Mouse (Mus musculus): ENCODE results near the gene Rergl. TPM values are rescaled to one million over a fixed set of nuclear protein-coding genes. Genes with fewer than 3 reads are reported as not detected.
A peak's percentile ranks its signal among the peaks of the same experiment; 100 is the strongest.

The Rergl gene
- polyA plus RNA-seq (2015; fragmentation: Nextera tagmentation; extraction: Ambion mirVana), result 4.5 and 5.4 TPM in 2 replicates

DNA sequence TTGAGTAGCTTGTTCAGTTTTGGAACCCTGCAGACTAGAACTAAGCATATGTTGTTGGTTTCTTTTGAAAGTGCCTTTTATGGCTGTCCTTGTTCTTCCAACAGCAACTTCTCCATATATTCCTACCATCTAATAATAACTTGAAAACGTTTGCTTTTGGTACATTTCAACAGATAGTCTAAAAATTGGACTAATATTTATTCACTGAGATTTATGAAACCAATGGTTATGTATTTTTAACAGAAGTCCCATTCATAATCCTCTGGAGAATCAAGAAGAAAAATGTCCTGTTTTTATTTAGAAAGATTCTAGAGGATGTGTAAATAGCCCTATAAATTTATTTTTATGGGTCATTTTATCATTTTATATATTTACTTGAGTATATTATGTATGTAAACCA lies at the start of gene Rergl:
Rergl (minus strand) TSS at position 101 of the 400 bp plus-strand sequence.
- Histone ChIP-seq H3K9me3 (ENCODE audit: low read length) (no peaks in the 10 kb centered on the region), H3K9ac (replicated peaks; ENCODE audit: low read length) (no peak within 1 kb of the TSS), H3K4me3 (ENCODE audit: low read length) (no peak within 1 kb of the TSS), H3K36me3 (ENCODE audit: insufficient read depth, low read length) (no peaks in the 10 kb centered on the region), H3K27ac (ENCODE audit: low read length) (no peak within 1 kb of the TSS), H3K4me1 (ENCODE audit: insufficient read depth, low read length) (no peaks in the 10 kb centered on the region), H3K27me3 (ENCODE audit: insufficient read depth, low read length) (no peaks in the 10 kb centered on the region), H3K4me2 (replicated peaks; ENCODE audit: low read depth, low read length) (no peak within 1 kb of the TSS)
- ATAC-seq (ENCODE audit: low FRiP score, low TSS enrichment), result no peak
- 23% methylated on average over 1 of the region's 1 CpGs for WGBS

GRCm38 (mm10) chr6:139538469-139538868 lies 36.7 kb upstream of the Rergl start:
- Histone ChIP-seq H3K36me3 (ENCODE audit: insufficient read depth, low read length) (no peaks in the 10 kb centered on the region), H3K9ac (replicated peaks; ENCODE audit: low read length) (no peak overlapping the region), H3K4me1 (ENCODE audit: insufficient read depth, low read length) (no peaks in the 10 kb centered on the region), H3K9me3 (ENCODE audit: low read length) (no peaks in the 10 kb centered on the region; the same call in 1 of the 2 replicates), H3K4me3 (ENCODE audit: low read length) (no peak overlapping the region), H3K27ac (ENCODE audit: low read length) (no peak overlapping the region), H3K27me3 (ENCODE audit: insufficient read depth, low read length) (no peaks in the 10 kb centered on the region), H3K4me2 (replicated peaks; ENCODE audit: low read depth, low read length) (no peak overlapping the region)
- no peak for ATAC-seq (ENCODE audit: low FRiP score, low TSS enrichment)
- WGBS, result 53% methylated on average over 2 of the region's 2 CpGs

DNA sequence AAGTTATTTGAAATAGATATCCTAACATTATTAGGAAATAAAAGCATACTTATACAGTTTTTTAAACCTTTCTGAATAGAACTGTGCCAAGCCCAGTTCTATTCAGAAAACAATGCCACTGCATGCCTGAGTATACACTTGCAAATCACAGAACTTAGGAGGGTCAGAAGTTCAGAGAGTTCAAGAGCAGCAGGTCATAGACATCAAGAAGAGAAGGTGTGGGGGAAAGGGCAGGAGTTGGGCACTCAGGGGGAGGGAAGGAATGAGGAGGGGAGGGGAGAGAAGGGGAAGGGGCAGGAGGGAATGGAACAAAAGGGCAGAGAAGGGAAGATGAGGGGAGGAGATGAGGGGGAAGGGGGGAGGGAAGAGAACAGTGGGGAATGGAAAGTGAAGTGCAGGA lies 23.6 kb upstream of the Rergl start:
- no peak for ATAC-seq (ENCODE audit: low FRiP score, low TSS enrichment)
- H3K4me1 ChIP-seq (ENCODE audit: insufficient read depth, low read length), result no peaks in the 10 kb centered on the region

DNA sequence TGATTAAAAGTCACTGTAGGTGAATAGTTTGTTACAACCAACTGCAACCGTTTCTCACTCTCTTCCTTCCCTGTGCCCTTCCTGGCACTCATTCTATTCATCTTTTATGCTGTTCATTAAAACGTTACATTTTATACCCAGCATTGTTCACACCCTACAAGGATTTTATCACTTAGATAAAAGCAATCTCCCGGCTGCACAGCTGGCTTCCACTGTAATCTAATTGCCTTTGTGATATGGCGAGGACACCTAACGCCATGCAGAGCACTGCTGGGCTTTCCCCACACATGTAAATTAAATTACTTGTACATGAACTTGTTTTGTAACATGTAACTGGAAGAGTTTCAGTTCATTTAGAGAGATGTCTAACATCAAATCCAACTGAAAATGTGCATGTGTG lies 22.5 kb upstream of the Rergl start:
- no peaks in the 10 kb centered on the region for H3K4me1 ChIP-seq (ENCODE audit: insufficient read depth, low read length)
- H3K27ac ChIP-seq (ENCODE audit: low read length), result no peak overlapping the region
- WGBS, result 50% methylated on average over 5 of the region's 5 CpGs
- ATAC-seq (ENCODE audit: low FRiP score, low TSS enrichment), result no peak
- H3K27me3 ChIP-seq (ENCODE audit: insufficient read depth, low read length), result no peaks in the 10 kb centered on the region
- no peak overlapping the region for H3K9ac ChIP-seq (replicated peaks; ENCODE audit: low read length)
- no peak overlapping the region for H3K4me2 ChIP-seq (replicated peaks; ENCODE audit: low read depth, low read length)
- H3K36me3 ChIP-seq (ENCODE audit: insufficient read depth, low read length), result no peaks in the 10 kb centered on the region
- H3K4me3 ChIP-seq (ENCODE audit: low read length), result no peak overlapping the region
- 0 out of 2 replicates have a peak, but pooled peaks cover 5% of the 10 kb centered on the region for H3K9me3 ChIP-seq (ENCODE audit: low read length)

More for the DNA sequence above, 23.6 kb upstream of the Rergl start:
- Histone ChIP-seq H3K4me3 (ENCODE audit: low read length) (no peak overlapping the region), H3K9me3 (ENCODE audit: low read length) (0 out of 2 replicates have a peak, but pooled peaks cover 5% of the 10 kb centered on the region), H3K4me2 (replicated peaks; ENCODE audit: low read depth, low read length) (no peak overlapping the region), H3K27ac (ENCODE audit: low read length) (no peak overlapping the region), H3K36me3 (ENCODE audit: insufficient read depth, low read length) (no peaks in the 10 kb centered on the region), H3K27me3 (ENCODE audit: insufficient read depth, low read length) (no peaks in the 10 kb centered on the region), H3K9ac (replicated peaks; ENCODE audit: low read length) (no peak overlapping the region)

- Histone ChIP-seq H3K4me1 (ENCODE audit: insufficient read depth, low read length) (no peaks in the 10 kb centered on the region), H3K4me3 (ENCODE audit: low read length) (no peak overlapping the region), H3K4me2 (replicated peaks; ENCODE audit: low read depth, low read length) (no peak overlapping the region), H3K9me3 (ENCODE audit: low read length) (0 out of 2 replicates have a peak, but pooled peaks cover 5% of the 10 kb centered on the region), H3K9ac (replicated peaks; ENCODE audit: low read length) (no peak overlapping the region), H3K27me3 (ENCODE audit: insufficient read depth, low read length) (no peaks in the 10 kb centered on the region), H3K36me3 (ENCODE audit: insufficient read depth, low read length) (no peaks in the 10 kb centered on the region), H3K27ac (ENCODE audit: low read length) (no peak overlapping the region)
- WGBS, result 80% methylated on average over 3 of the region's 3 CpGs
- ATAC-seq (ENCODE audit: low FRiP score, low TSS enrichment), result no peak
Observed at GRCm38 (mm10) chr6:139514938-139515510, 13.2 kb upstream of the Rergl start.

- Histone ChIP-seq H3K4me3 (ENCODE audit: low read length) (no peak overlapping the region), H3K9ac (replicated peaks; ENCODE audit: low read length) (no peak overlapping the region), H3K27ac (ENCODE audit: low read length) (no peak overlapping the region), H3K4me2 (replicated peaks; ENCODE audit: low read depth, low read length) (no peak overlapping the region), H3K27me3 (ENCODE audit: insufficient read depth, low read length) (no peaks in the 10 kb centered on the region), H3K9me3 (ENCODE audit: low read length) (no peaks in the 10 kb centered on the region), H3K36me3 (ENCODE audit: insufficient read depth, low read length) (no peaks in the 10 kb centered on the region), H3K4me1 (ENCODE audit: insufficient read depth, low read length) (no peaks in the 10 kb centered on the region)
- no peak for ATAC-seq (ENCODE audit: low FRiP score, low TSS enrichment)
Observed at GRCm38 (mm10) chr6:139479730-139480129, 22.0 kb downstream of the Rergl start.

GRCm38 (mm10) chr6:139464980-139465379 lies 36.8 kb downstream of the Rergl start:
- 44% methylated on average over 6 of the region's 6 CpGs for WGBS
- no peak overlapping the region for H3K27ac ChIP-seq (ENCODE audit: low read length)
- no peaks in the 10 kb centered on the region for H3K36me3 ChIP-seq (ENCODE audit: insufficient read depth, low read length)
- no peaks in the 10 kb centered on the region for H3K27me3 ChIP-seq (ENCODE audit: insufficient read depth, low read length)
- no peak overlapping the region for H3K9ac ChIP-seq (replicated peaks; ENCODE audit: low read length)
- no peaks in the 10 kb centered on the region for H3K4me1 ChIP-seq (ENCODE audit: insufficient read depth, low read length)
- H3K9me3 ChIP-seq (ENCODE audit: low read length), result no peaks in the 10 kb centered on the region
- peak; percentile 84 for ATAC-seq (ENCODE audit: low FRiP score, low TSS enrichment)
- no peak overlapping the region for H3K4me2 ChIP-seq (replicated peaks; ENCODE audit: low read depth, low read length)
- H3K4me3 ChIP-seq (ENCODE audit: low read length), result no peak overlapping the region

DNA sequence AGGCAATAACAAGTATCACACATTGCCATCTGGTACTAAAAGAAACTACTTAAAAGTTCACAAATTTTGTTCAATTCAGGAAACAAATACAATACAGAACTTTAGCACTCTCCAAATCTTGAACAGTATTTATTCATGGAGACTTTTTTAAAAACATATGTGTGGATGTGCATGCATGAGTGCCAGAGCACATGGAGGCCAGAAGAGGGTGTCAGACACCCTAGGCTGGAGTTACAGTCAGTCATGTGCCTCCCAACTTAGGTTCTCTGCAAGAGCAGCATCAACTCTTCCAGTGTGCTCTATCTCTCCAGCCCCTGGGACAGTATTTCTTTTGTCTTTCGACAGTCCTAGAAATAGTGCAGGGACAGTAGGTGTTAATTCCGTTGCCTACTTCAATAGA lies 37.5 kb downstream of the Rergl start:
- Histone ChIP-seq H3K36me3 (ENCODE audit: insufficient read depth, low read length) (no peaks in the 10 kb centered on the region), H3K27ac (ENCODE audit: low read length) (no peak overlapping the region), H3K4me1 (ENCODE audit: insufficient read depth, low read length) (no peaks in the 10 kb centered on the region), H3K27me3 (ENCODE audit: insufficient read depth, low read length) (no peaks in the 10 kb centered on the region), H3K4me2 (replicated peaks; ENCODE audit: low read depth, low read length) (no peak overlapping the region), H3K4me3 (ENCODE audit: low read length) (no peak overlapping the region), H3K9me3 (ENCODE audit: low read length) (no peaks in the 10 kb centered on the region), H3K9ac (replicated peaks; ENCODE audit: low read length) (no peak overlapping the region)
- 78% methylated on average over 2 of the region's 2 CpGs for WGBS
- no peak for ATAC-seq (ENCODE audit: low FRiP score, low TSS enrichment)

- no peak for ATAC-seq (ENCODE audit: low FRiP score, low TSS enrichment)
- no peak overlapping the region for H3K4me3 ChIP-seq (ENCODE audit: low read length)
- no peaks in the 10 kb centered on the region for H3K36me3 ChIP-seq (ENCODE audit: insufficient read depth, low read length)
- H3K4me2 ChIP-seq (replicated peaks; ENCODE audit: low read depth, low read length), result no peak overlapping the region
- no peaks in the 10 kb centered on the region for H3K27me3 ChIP-seq (ENCODE audit: insufficient read depth, low read length)
- WGBS, result 36% methylated on average over 5 of the region's 5 CpGs
- no peak overlapping the region for H3K27ac ChIP-seq (ENCODE audit: low read length)
- no peak overlapping the region for H3K9ac ChIP-seq (replicated peaks; ENCODE audit: low read length)
- no peaks in the 10 kb centered on the region for H3K9me3 ChIP-seq (ENCODE audit: low read length)
- H3K4me1 ChIP-seq (ENCODE audit: insufficient read depth, low read length), result no peaks in the 10 kb centered on the region
Observed at GRCm38 (mm10) chr6:139461094-139461493, 40.7 kb downstream of the Rergl start.

- WGBS, result 87% methylated on average over 10 of the region's 10 CpGs
- no peak overlapping the region for H3K9ac ChIP-seq (replicated peaks; ENCODE audit: low read length)
- H3K4me2 ChIP-seq (replicated peaks; ENCODE audit: low read depth, low read length), result no peak overlapping the region
- no peaks in the 10 kb centered on the region for H3K4me1 ChIP-seq (ENCODE audit: insufficient read depth, low read length)
- H3K4me3 ChIP-seq (ENCODE audit: low read length), result no peak overlapping the region
- H3K9me3 ChIP-seq (ENCODE audit: low read length), result no peaks in the 10 kb centered on the region
- no peak overlapping the region for H3K27ac ChIP-seq (ENCODE audit: low read length)
- no peaks in the 10 kb centered on the region for H3K36me3 ChIP-seq (ENCODE audit: insufficient read depth, low read length)
- no peak for ATAC-seq (ENCODE audit: low FRiP score, low TSS enrichment)
- H3K27me3 ChIP-seq (ENCODE audit: insufficient read depth, low read length), result no peaks in the 10 kb centered on the region
Observed at GRCm38 (mm10) chr6:139460470-139460869, 41.3 kb downstream of the Rergl start.
